Mouse (Mus musculus): ENCODE measurements at regions not wholly inside any gene's neighbourhood (a gene's known extent, or its start where the extent isn't known, plus 50 kb on each side); places are given as distances from the start of the nearest gene placed in this dataset.

GRCm38 (mm10) chr2:137515043-137515442, 398.6 kb upstream of the Jag1 start:
- H3K9me3 ChIP-seq (replicated peaks; ENCODE audit: control insufficient read depth, low read length, poor library complexity, severe bottlenecking): no peaks in the 10 kb centered on the region
- 40% methylated on average over 3 of the region's 3 CpGs for WGBS
- no peak overlapping the region for H3K4me3 ChIP-seq (ENCODE audit: low read depth, low read length)
- no peak for ATAC-seq
- no peak overlapping the region for H3K9ac ChIP-seq (ENCODE audit: low read depth, low read length)
- no peaks in the 10 kb centered on the region for H3K36me3 ChIP-seq (ENCODE audit: control insufficient read depth, insufficient read depth, low read length)
- H3K4me2 ChIP-seq (ENCODE audit: low read length): no peak overlapping the region
- H3K27ac ChIP-seq (ENCODE audit: low read length): no peak overlapping the region
- H3K4me1 ChIP-seq (ENCODE audit: control insufficient read depth, insufficient read depth, low read length): no peaks in the 10 kb centered on the region
- no peaks in the 10 kb centered on the region for H3K27me3 ChIP-seq (ENCODE audit: control insufficient read depth, insufficient read depth, low read depth, low read length)

GRCm38 (mm10) chr2:137513895-137514506, 397.6 kb upstream of the Jag1 start:
- no peak overlapping the region for H3K4me3 ChIP-seq (ENCODE audit: low read depth, low read length)
- 23% methylated on average over 2 of the region's 2 CpGs for WGBS

DNA sequence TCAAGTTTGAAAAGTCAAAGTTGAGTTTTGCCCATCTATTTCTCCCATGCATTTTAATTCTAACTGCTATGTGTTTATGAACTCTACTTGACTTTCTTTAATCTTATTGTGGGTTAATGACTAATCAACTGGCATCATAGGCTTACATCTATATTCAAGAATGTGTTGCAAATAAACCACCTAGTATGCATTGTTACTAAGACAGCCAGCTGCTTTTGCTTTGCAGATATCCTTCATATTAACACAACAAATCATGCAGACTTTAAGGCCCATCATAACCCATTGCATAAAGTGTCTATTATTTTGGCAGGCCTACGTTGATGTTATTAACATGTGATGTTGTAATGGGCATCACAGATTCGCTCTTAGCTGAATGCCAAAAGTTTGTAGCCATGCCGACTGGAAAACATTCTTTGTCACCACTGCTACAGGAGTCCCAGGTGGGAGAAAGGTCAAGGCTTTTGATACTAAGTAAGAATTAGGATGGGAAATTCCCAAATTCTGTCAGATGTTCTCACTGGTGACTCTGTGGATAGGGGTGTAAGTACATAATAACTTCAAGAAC, 394.3 kb upstream of the Jag1 start:
- Histone ChIP-seq H3K27ac (ENCODE audit: low read length) (no peak overlapping the region), H3K27me3 (ENCODE audit: control insufficient read depth, insufficient read depth, low read depth, low read length) (no peaks in the 10 kb centered on the region), H3K4me1 (ENCODE audit: control insufficient read depth, insufficient read depth, low read length) (no peaks in the 10 kb centered on the region), H3K4me3 (ENCODE audit: low read depth, low read length) (no peak overlapping the region), H3K9me3 (replicated peaks; ENCODE audit: control insufficient read depth, low read length, poor library complexity, severe bottlenecking) (peaks cover 2% of the 10 kb centered on the region; the same call in 1 of the 2 replicates), H3K4me2 (ENCODE audit: low read length) (no peak overlapping the region), H3K9ac (ENCODE audit: low read depth, low read length) (no peak overlapping the region), H3K36me3 (ENCODE audit: control insufficient read depth, insufficient read depth, low read length) (no peaks in the 10 kb centered on the region)
- WGBS: 78% methylated on average over 3 of the region's 3 CpGs
- no peak for ATAC-seq

More at GRCm38 (mm10) chr2:137513895-137514506, 397.6 kb upstream of the Jag1 start:
- no peaks in the 10 kb centered on the region for H3K36me3 ChIP-seq (ENCODE audit: control insufficient read depth, insufficient read depth, low read length)
- no peak overlapping the region for H3K9ac ChIP-seq (ENCODE audit: low read depth, low read length)
- no peak overlapping the region for H3K4me2 ChIP-seq (ENCODE audit: low read length)
- ATAC-seq: no peak
- no peaks in the 10 kb centered on the region for H3K4me1 ChIP-seq (ENCODE audit: control insufficient read depth, insufficient read depth, low read length)
- H3K27ac ChIP-seq (ENCODE audit: low read length): no peak overlapping the region
- H3K9me3 ChIP-seq (replicated peaks; ENCODE audit: control insufficient read depth, low read length, poor library complexity, severe bottlenecking): no peaks in the 10 kb centered on the region
- no peaks in the 10 kb centered on the region for H3K27me3 ChIP-seq (ENCODE audit: control insufficient read depth, insufficient read depth, low read depth, low read length)

GRCm38 (mm10) chr2:137501236-137501635, 384.8 kb upstream of the Jag1 start:
- Histone ChIP-seq H3K4me1 (ENCODE audit: control insufficient read depth, insufficient read depth, low read length) (no peaks in the 10 kb centered on the region), H3K27ac (ENCODE audit: low read length) (no peak overlapping the region), H3K27me3 (ENCODE audit: control insufficient read depth, insufficient read depth, low read depth, low read length) (no peaks in the 10 kb centered on the region), H3K9ac (ENCODE audit: low read depth, low read length) (no peak overlapping the region), H3K36me3 (ENCODE audit: control insufficient read depth, insufficient read depth, low read length) (no peaks in the 10 kb centered on the region), H3K4me2 (ENCODE audit: low read length) (no peak overlapping the region), H3K9me3 (replicated peaks; ENCODE audit: control insufficient read depth, low read length, poor library complexity, severe bottlenecking) (no peaks in the 10 kb centered on the region), H3K4me3 (ENCODE audit: low read depth, low read length) (no peak overlapping the region)
- ATAC-seq: no peak
- 93% methylated on average over 1 of the region's 1 CpGs for WGBS

DNA sequence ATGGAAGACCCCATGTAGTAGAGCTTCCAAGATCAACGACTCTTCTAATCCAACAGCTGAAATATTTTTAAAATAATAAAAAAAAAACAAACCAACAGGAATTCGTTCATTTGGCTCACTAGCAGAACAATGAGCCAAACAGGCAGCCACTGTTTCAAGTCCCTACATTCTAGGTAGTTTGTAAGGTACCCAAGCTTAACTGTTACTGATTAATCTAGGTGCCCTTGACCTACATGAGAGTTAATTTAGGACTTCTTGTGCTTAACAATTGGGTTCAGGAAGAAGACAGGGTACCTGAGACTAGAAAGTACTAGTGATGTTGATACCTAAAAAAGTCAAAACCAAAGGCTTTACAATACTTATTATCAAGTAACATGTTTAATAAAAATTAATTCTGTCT, 381.2 kb upstream of the Jag1 start:
- Histone ChIP-seq H3K4me2 (ENCODE audit: low read length) (no peak overlapping the region), H3K9ac (ENCODE audit: low read depth, low read length) (no peak overlapping the region), H3K27ac (ENCODE audit: low read length) (no peak overlapping the region), H3K4me1 (ENCODE audit: control insufficient read depth, insufficient read depth, low read length) (no peaks in the 10 kb centered on the region), H3K4me3 (ENCODE audit: low read depth, low read length) (no peak overlapping the region), H3K9me3 (replicated peaks; ENCODE audit: control insufficient read depth, low read length, poor library complexity, severe bottlenecking) (no peaks in the 10 kb centered on the region), H3K36me3 (ENCODE audit: control insufficient read depth, insufficient read depth, low read length) (no peaks in the 10 kb centered on the region), H3K27me3 (ENCODE audit: control insufficient read depth, insufficient read depth, low read depth, low read length) (no peaks in the 10 kb centered on the region)
- ATAC-seq: no peak
- 76% methylated on average over 2 of the region's 2 CpGs for WGBS

GRCm38 (mm10) chr2:137493600-137493999, 377.2 kb upstream of the Jag1 start:
- H3K9me3 ChIP-seq (replicated peaks; ENCODE audit: control insufficient read depth, low read length, poor library complexity, severe bottlenecking): no peaks in the 10 kb centered on the region
- no peak overlapping the region for H3K4me2 ChIP-seq (ENCODE audit: low read length)
- no peak overlapping the region for H3K4me3 ChIP-seq (ENCODE audit: low read depth, low read length)
- no peaks in the 10 kb centered on the region for H3K36me3 ChIP-seq (ENCODE audit: control insufficient read depth, insufficient read depth, low read length)
- no peak overlapping the region for H3K27ac ChIP-seq (ENCODE audit: low read length)
- H3K27me3 ChIP-seq (ENCODE audit: control insufficient read depth, insufficient read depth, low read depth, low read length): no peaks in the 10 kb centered on the region
- WGBS: 85% methylated on average over 5 of the region's 5 CpGs
- H3K4me1 ChIP-seq (ENCODE audit: control insufficient read depth, insufficient read depth, low read length): no peaks in the 10 kb centered on the region
- ATAC-seq: no peak
- H3K9ac ChIP-seq (ENCODE audit: low read depth, low read length): no peak overlapping the region

GRCm38 (mm10) chr2:137489181-137489682, 372.8 kb upstream of the Jag1 start:
- H3K27ac ChIP-seq (ENCODE audit: low read length): no peak overlapping the region
- no peak overlapping the region for H3K9ac ChIP-seq (ENCODE audit: low read depth, low read length)
- no peaks in the 10 kb centered on the region for H3K9me3 ChIP-seq (replicated peaks; ENCODE audit: control insufficient read depth, low read length, poor library complexity, severe bottlenecking)
- H3K4me2 ChIP-seq (ENCODE audit: low read length): no peak overlapping the region
- WGBS: 80% methylated on average over 5 of the region's 5 CpGs
- no peak overlapping the region for H3K4me3 ChIP-seq (ENCODE audit: low read depth, low read length)
- H3K36me3 ChIP-seq (ENCODE audit: control insufficient read depth, insufficient read depth, low read length): no peaks in the 10 kb centered on the region
- no peaks in the 10 kb centered on the region for H3K4me1 ChIP-seq (ENCODE audit: control insufficient read depth, insufficient read depth, low read length)
- ATAC-seq: no peak
- no peaks in the 10 kb centered on the region for H3K27me3 ChIP-seq (ENCODE audit: control insufficient read depth, insufficient read depth, low read depth, low read length)

DNA sequence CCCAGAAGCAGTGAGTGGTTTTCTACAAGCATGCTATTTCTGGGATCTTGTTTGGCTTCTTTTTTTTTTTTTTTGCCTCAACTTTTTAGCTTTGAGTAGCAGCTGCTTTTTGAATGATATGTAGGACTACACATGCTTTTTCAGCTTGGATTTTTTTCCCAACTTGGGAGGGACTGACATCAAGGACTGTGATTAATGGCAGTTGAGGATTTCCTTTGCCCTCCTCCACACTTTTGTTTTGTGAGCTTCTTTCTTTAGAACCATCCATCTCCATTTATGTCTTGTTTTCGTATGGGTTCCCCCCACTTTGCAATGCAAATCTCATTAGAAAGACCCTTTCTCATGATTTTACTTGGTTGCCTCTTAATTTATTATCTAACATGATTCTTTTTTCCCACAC, 352.3 kb upstream of the Jag1 start:
- Histone ChIP-seq H3K27me3 (ENCODE audit: control insufficient read depth, insufficient read depth, low read depth, low read length) (no peaks in the 10 kb centered on the region), H3K36me3 (ENCODE audit: control insufficient read depth, insufficient read depth, low read length) (no peaks in the 10 kb centered on the region), H3K4me3 (ENCODE audit: low read depth, low read length) (no peak overlapping the region), H3K4me1 (ENCODE audit: control insufficient read depth, insufficient read depth, low read length) (no peaks in the 10 kb centered on the region), H3K9ac (ENCODE audit: low read depth, low read length) (no peak overlapping the region), H3K4me2 (ENCODE audit: low read length) (no peak overlapping the region), H3K27ac (ENCODE audit: low read length) (no peak overlapping the region), H3K9me3 (replicated peaks; ENCODE audit: control insufficient read depth, low read length, poor library complexity, severe bottlenecking) (no peaks in the 10 kb centered on the region)
- 61% methylated on average over 1 of the region's 1 CpGs for WGBS
- no peak for ATAC-seq

GRCm38 (mm10) chr2:137457061-137457753, 340.8 kb upstream of the Jag1 start:
- peak; percentile 51; the same call in 1 of the 2 replicates for ATAC-seq
- 30% methylated on average over 4 of the region's 4 CpGs for WGBS
- H3K9me3 ChIP-seq (replicated peaks; ENCODE audit: control insufficient read depth, low read length, poor library complexity, severe bottlenecking): no peaks in the 10 kb centered on the region
- no peak overlapping the region for H3K27ac ChIP-seq (ENCODE audit: low read length)
- H3K4me2 ChIP-seq (ENCODE audit: low read length): no peak overlapping the region
- H3K36me3 ChIP-seq (ENCODE audit: control insufficient read depth, insufficient read depth, low read length): no peaks in the 10 kb centered on the region
- no peak overlapping the region for H3K4me3 ChIP-seq (ENCODE audit: low read depth, low read length)
- H3K4me1 ChIP-seq (ENCODE audit: control insufficient read depth, insufficient read depth, low read length): no peaks in the 10 kb centered on the region
- H3K9ac ChIP-seq (ENCODE audit: low read depth, low read length): no peak overlapping the region
- H3K27me3 ChIP-seq (ENCODE audit: control insufficient read depth, insufficient read depth, low read depth, low read length): no peaks in the 10 kb centered on the region
